Mouse (Mus musculus) embryonic facial prominence, embryonic 14.5 days (tissue): Measurements from ENCODE around the gene Gskip. TPM values are rescaled to one million over a fixed set of nuclear protein-coding genes. Genes with fewer than 3 reads are reported as not detected.

ENCODE experiments used
- ATAC-seq: fragments of 200-750 bp; cut with Nextera tagmentation; 2 replicates; pipeline ENCODE4 v1.8.0; 2017; ENCODE audit warnings: low read depth, moderate number of reproducible peaks, moderate TSS enrichment
- DNase-seq: peaks from one replicate; pipeline ENCODE4 v3.0.0-alpha.2; 2015; ENCODE audit warnings: low spot score
- H3K27ac ChIP-seq: fragments of 300-500 bp; sonication (generic); replicated peaks from 2 replicates; pipeline ENCODE4 v1.5.1; 2014; ENCODE audit warnings: low read depth, mild to moderate bottlenecking, low read length, moderate library complexity
- H3K27me3 ChIP-seq: fragments of 300-500 bp; sonication (generic); replicated peaks from 2 replicates; pipeline ENCODE4 v1.6.1; 2014; ENCODE audit warnings: low read length; ENCODE audit not compliant: control insufficient read depth, insufficient read depth
- H3K36me3 ChIP-seq: fragments of 300-500 bp; sonication (generic); 2 replicates; pipeline ENCODE4 v1.6.1; 2014; ENCODE audit warnings: low read length, mixed read lengths; ENCODE audit not compliant: control insufficient read depth, insufficient read depth
- H3K4me1 ChIP-seq: fragments of 300-500 bp; sonication (generic); 2 replicates; pipeline ENCODE4 v1.6.1; 2014; ENCODE audit warnings: antibody characterized with exemption, low read length; ENCODE audit not compliant: control insufficient read depth, insufficient read depth
- H3K4me2 ChIP-seq: fragments of 300-500 bp; sonication (generic); 2 replicates; pipeline ENCODE4 v1.6.1; 2014; ENCODE audit warnings: low read depth, mild to moderate bottlenecking, low read length, moderate library complexity, mixed read lengths
- H3K4me3 ChIP-seq: fragments of 300-500 bp; sonication (generic); 2 replicates; pipeline ENCODE4 v1.5.1; 2014; ENCODE audit warnings: low read depth, mild to moderate bottlenecking, low read length
- H3K9ac ChIP-seq: fragments of 300-500 bp; sonication (generic); 2 replicates; pipeline ENCODE4 v1.6.1; 2014; ENCODE audit warnings: low read depth, mild to moderate bottlenecking, low read length, moderate library complexity, mixed read lengths
- H3K9me3 ChIP-seq: fragments of 300-500 bp; sonication (generic); 2 replicates; pipeline ENCODE4 v1.6.1; 2016; ENCODE audit warnings: low read length; ENCODE audit not compliant: control insufficient read depth
- WGBS: fragments of 180-500 bp; shearing (Covaris S2); extraction: QIAGEN DNeasy Blood & Tissue Kit; methylation state at CpG from one replicate; pipeline ENCODE4 v1.1.7; 2014; 5-methylcytosine and 5-hydroxymethylcytosine counted together
- polyA plus RNA-seq: library from polyadenylated mRNA; unstranded; fragments of >200 nt; fragmentation: Nextera tagmentation; extraction: Ambion mirVana; gene quantifications from 2 replicates; pipeline ENCODE4 v1.2.1, GENCODE M21; 2014

Gene Gskip
- polyA plus RNA-seq = 27.9 and 29.7 TPM in 2 replicates

GRCm38 (mm10) chr12:105683933-105684901, at the start of gene Gskip:
Gskip (plus strand) TSS chr12:105684829.
- Histone ChIP-seq H3K4me2 (peak within 1 kb of the TSS; percentile 89), H3K27ac (peak within 1 kb of the TSS; percentile 92), H3K36me3 (peaks cover 2% of the 10 kb centered on the region), H3K9me3 (no peaks in the 10 kb centered on the region), H3K4me1 (peaks cover 19% of the 10 kb centered on the region), H3K27me3 (no peaks in the 10 kb centered on the region), H3K4me3 (peak within 1 kb of the TSS; percentile 96), H3K9ac (peak within 1 kb of the TSS; percentile 91)
- peak; percentile 65 for DNase-seq
- ATAC-seq = peak; percentile 51
- under 1% methylated on average over 31 of the region's 41 CpGs for WGBS

GRCm38 (mm10) chr12:105636551-105636950, 48.1 kb upstream of the Gskip start:
- peaks cover 96% of the 10 kb centered on the region for H3K36me3 ChIP-seq
- H3K4me2 ChIP-seq = no peak overlapping the region

GRCm38 (mm10) chr12:105637554-105637953, 47.1 kb upstream of the Gskip start:
- no peak overlapping the region for H3K27ac ChIP-seq
- ATAC-seq (no peak), DNase-seq (no peak)
- H3K9me3 ChIP-seq = no peaks in the 10 kb centered on the region
- WGBS = 74% methylated on average over 4 of the region's 4 CpGs
- H3K36me3 ChIP-seq = peaks cover 99% of the 10 kb centered on the region
- H3K27me3 ChIP-seq = no peaks in the 10 kb centered on the region
- no peak overlapping the region for H3K9ac ChIP-seq
- H3K4me2 ChIP-seq = no peak overlapping the region
- H3K4me1 ChIP-seq = no peaks in the 10 kb centered on the region
- no peak overlapping the region for H3K4me3 ChIP-seq

More at GRCm38 (mm10) chr12:105636551-105636950, 48.1 kb upstream of the Gskip start:
- no peak for DNase-seq
- Histone ChIP-seq H3K9me3 (no peaks in the 10 kb centered on the region), H3K4me1 (no peaks in the 10 kb centered on the region), H3K27me3 (no peaks in the 10 kb centered on the region), H3K4me3 (no peak overlapping the region), H3K9ac (no peak overlapping the region), H3K27ac (no peak overlapping the region)
- ATAC-seq = no peak
- WGBS = 91% methylated on average over 9 of the region's 9 CpGs

- Histone ChIP-seq H3K27me3 (no peaks in the 10 kb centered on the region), H3K9ac (no peak overlapping the region), H3K9me3 (no peaks in the 10 kb centered on the region), H3K4me3 (no peak overlapping the region), H3K27ac (no peak overlapping the region), H3K4me1 (no peaks in the 10 kb centered on the region), H3K4me2 (no peak overlapping the region), H3K36me3 (peaks cover 99% of the 10 kb centered on the region)
- no peak for ATAC-seq
- WGBS = 90% methylated on average over 11 of the region's 11 CpGs
- no peak for DNase-seq
Measured at GRCm38 (mm10) chr12:105642770-105643321, 41.8 kb upstream of the Gskip start.

GRCm38 (mm10) chr12:105655850-105656249, 28.8 kb upstream of the Gskip start:
- H3K36me3 ChIP-seq = peaks cover 95% of the 10 kb centered on the region
- H3K9ac ChIP-seq = no peak overlapping the region
- H3K9me3 ChIP-seq = no peaks in the 10 kb centered on the region
- no peak overlapping the region for H3K4me3 ChIP-seq
- no peaks in the 10 kb centered on the region for H3K4me1 ChIP-seq
- no peaks in the 10 kb centered on the region for H3K27me3 ChIP-seq
- H3K4me2 ChIP-seq = no peak overlapping the region
- H3K27ac ChIP-seq = no peak overlapping the region
- no peak for ATAC-seq
- no peak for DNase-seq
- 87% methylated on average over 7 of the region's 7 CpGs for WGBS

- WGBS = 94% methylated on average over 8 of the region's 8 CpGs
Measured at GRCm38 (mm10) chr12:105676274-105676673, 8.4 kb upstream of the Gskip start.

GRCm38 (mm10) chr12:105678211-105678610, 6.4 kb upstream of the Gskip start:
- ATAC-seq (no peak), DNase-seq (no peak)
- 79% methylated on average over 7 of the region's 7 CpGs for WGBS
- no peak overlapping the region for H3K4me2 ChIP-seq
- H3K9me3 ChIP-seq = no peaks in the 10 kb centered on the region
- H3K27me3 ChIP-seq = no peaks in the 10 kb centered on the region
- H3K9ac ChIP-seq = no peak overlapping the region
- H3K4me1 ChIP-seq = peaks cover 5% of the 10 kb centered on the region; the same call in 1 of the 2 replicates
- no peak overlapping the region for H3K27ac ChIP-seq
- peaks cover 22% of the 10 kb centered on the region for H3K36me3 ChIP-seq
- H3K4me3 ChIP-seq = no peak overlapping the region

More at GRCm38 (mm10) chr12:105676274-105676673, 8.4 kb upstream of the Gskip start:
- Histone ChIP-seq H3K27ac (no peak overlapping the region), H3K9ac (no peak overlapping the region), H3K4me3 (no peak overlapping the region), H3K9me3 (no peaks in the 10 kb centered on the region), H3K4me1 (no peaks in the 10 kb centered on the region), H3K36me3 (peaks cover 32% of the 10 kb centered on the region), H3K27me3 (no peaks in the 10 kb centered on the region), H3K4me2 (no peak overlapping the region)
- DNase-seq (no peak), ATAC-seq (no peak)

GRCm38 (mm10) chr12:105678762-105679161, 5.9 kb upstream of the Gskip start:
- ATAC-seq = no peak
- WGBS = 88% methylated on average over 3 of the region's 3 CpGs
- H3K4me3 ChIP-seq = no peak overlapping the region
- no peak overlapping the region for H3K4me2 ChIP-seq
- no peaks in the 10 kb centered on the region for H3K9me3 ChIP-seq
- no peak for DNase-seq
- no peaks in the 10 kb centered on the region for H3K27me3 ChIP-seq
- H3K27ac ChIP-seq = no peak overlapping the region
- H3K9ac ChIP-seq = no peak overlapping the region
- peaks cover 16% of the 10 kb centered on the region for H3K36me3 ChIP-seq
- peaks cover 11% of the 10 kb centered on the region for H3K4me1 ChIP-seq
